Mouse (Mus musculus): ENCODE measurements at regions not wholly inside any gene's neighbourhood (a gene's known extent, or its start where the extent isn't known, plus 50 kb on each side); places are given as distances from the start of the nearest gene placed in this dataset.

DNA sequence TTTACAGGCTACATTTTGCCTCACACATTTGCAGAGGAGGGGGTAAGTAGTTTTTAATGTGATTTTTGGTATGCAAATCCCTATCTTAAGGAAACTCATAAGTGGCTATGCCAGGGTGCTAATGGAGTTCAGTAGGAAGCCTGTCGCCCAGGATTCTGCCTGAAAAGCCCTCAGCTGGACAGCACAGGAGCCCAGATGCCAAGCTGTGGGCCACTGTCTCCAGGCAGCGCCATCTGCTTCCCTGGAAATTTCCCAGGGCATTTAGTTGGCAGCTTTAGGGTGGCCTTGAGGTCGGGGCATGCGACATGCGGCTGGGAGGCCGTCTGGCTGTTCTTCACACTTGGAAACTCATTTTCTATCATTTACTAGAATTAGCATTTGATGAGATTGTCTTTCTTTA is 127.3 kb upstream of the Prr30 start:
- Histone ChIP-seq H3K9me3 (replicated peaks; ENCODE audit: low read length) (no peaks in the 10 kb centered on the region), H3K36me3 (replicated peaks in 1 of 2; ENCODE audit: control insufficient read depth in 1 of 2, insufficient read depth in 1 of 2, low read length in 1 of 2) (no peaks in the 10 kb centered on the region), H3K4me1 (ENCODE audit: control insufficient read depth in 1 of 2, insufficient read depth in 2 of 2) (no peaks in the 10 kb centered on the region), H3K79me2 (replicated peaks; ENCODE audit: control insufficient read depth, extremely low read depth, insufficient read depth, poor library complexity, severe bottlenecking) (no peaks in the 10 kb centered on the region), H3K27me3 (replicated peaks) (no peaks in the 10 kb centered on the region), H3K27ac (ENCODE audit: insufficient read depth, low read depth) (no peak overlapping the region), H3K9ac (ENCODE audit: insufficient read depth, low read depth) (no peak overlapping the region), H3K4me3 (replicated peaks in 1 of 3; ENCODE audit: low read depth in 2 of 3, low read length in 2 of 3, poor library complexity in 1 of 3) (no peak overlapping the region), H3K4me2 (ENCODE audit: insufficient read depth, low read depth, poor library complexity, severe bottlenecking) (no peak overlapping the region)
- in situ Hi-C loops (cut with MboI; ENCODE audit: low pct_ligation_motif_present, low pct_unique_long_range_greater_than_20kb, low sequenced_read_pairs): no loop called here
- dilution Hi-C loops (cut with MboI; ENCODE audit: extremely low pct_ligation_motif_present, extremely low pct_unique_long_range_greater_than_20kb, low sequenced_read_pairs): no loop called here
- no peak for DNase-seq (ENCODE audit: extremely low read depth)
- TF ChIP-seq MAFK (IDR thresholded peaks at IDR 0.05; ENCODE audit: insufficient replicate concordance, low read length): no peak
- no peak for TF ChIP-seq PAX5 (IDR thresholded peaks at IDR 0.05; ENCODE audit: low read length)
- no peak for TF ChIP-seq JUND (conservative IDR thresholded peaks at IDR 0.05; ENCODE audit: low read depth, low read length)
- TF ChIP-seq SIN3A (IDR thresholded peaks at IDR 0.05; ENCODE audit: low read length): no peak
- TF ChIP-seq USF1 (IDR thresholded peaks at IDR 0.05; ENCODE audit: low read depth, low read length): no peak
- no peak for TF ChIP-seq ZNF384 (IDR thresholded peaks at IDR 0.05; ENCODE audit: low read depth, low read length)
- no peak for TF ChIP-seq ZKSCAN1 (IDR thresholded peaks at IDR 0.05; ENCODE audit: borderline replicate concordance, low read depth, low read length)
- no peak for TF ChIP-seq RCOR1 (conservative IDR thresholded peaks at IDR 0.05; ENCODE audit: low read depth, low read length)
- TF ChIP-seq CHD1 (IDR thresholded peaks at IDR 0.05; ENCODE audit: low read depth, low read length): no peak
- no peak for TF ChIP-seq ZC3H11A (IDR thresholded peaks at IDR 0.05; ENCODE audit: low read depth, low read length)
- no peak for TF ChIP-seq MYC (IDR thresholded peaks at IDR 0.05; ENCODE audit: low read depth, low read length)
- TF ChIP-seq IRF4 (IDR thresholded peaks at IDR 0.05; ENCODE audit: low read depth, low read length): no peak
- no peak for TF ChIP-seq MXI1 (IDR thresholded peaks at IDR 0.05; ENCODE audit: low read depth, low read length)
- TF ChIP-seq E2F4 (IDR thresholded peaks at IDR 0.05; ENCODE audit: insufficient replicate concordance, low read depth, low read length): no peak
- TF ChIP-seq GABPA (IDR thresholded peaks at IDR 0.05; ENCODE audit: insufficient replicate concordance, low read depth, low read length): no peak
- no peak for TF ChIP-seq USF2 (conservative IDR thresholded peaks at IDR 0.05; ENCODE audit: low read depth, low read length)
- TF ChIP-seq TBP (conservative IDR thresholded peaks at IDR 0.05; ENCODE audit: low read depth, low read length): no peak
- TF ChIP-seq POLR2AphosphoS2 (IDR thresholded peaks at IDR 0.05; ENCODE audit: low read depth, low read length): no peak
- TF ChIP-seq KAT2A (IDR thresholded peaks at IDR 0.05; ENCODE audit: insufficient replicate concordance, low read length): no peak
- no peak for TF ChIP-seq MEF2A (IDR thresholded peaks at IDR 0.05; ENCODE audit: borderline replicate concordance, low read depth, low read length)

- H3K36me3 ChIP-seq (replicated peaks in 1 of 2; ENCODE audit: control insufficient read depth in 1 of 2, insufficient read depth in 1 of 2, low read length in 1 of 2): no peaks in the 10 kb centered on the region
- TF ChIP-seq JUN (IDR thresholded peaks at IDR 0.05; ENCODE audit: insufficient read depth, low read depth, low read length) (no peak), POLR2A (IDR thresholded peaks at IDR 0.05; ENCODE audit: low read depth, low read length) (no peak), NRF1 (IDR thresholded peaks at IDR 0.05; ENCODE audit: low read depth, low read length) (no peak), GABPA (IDR thresholded peaks at IDR 0.05; ENCODE audit: insufficient replicate concordance, low read depth, low read length) (no peak), SMC3 (IDR thresholded peaks at IDR 0.05; ENCODE audit: low read depth, low read length) (no peak), MAZ (IDR thresholded peaks at IDR 0.05; ENCODE audit: low read depth, low read length) (no peak), TCF12 (IDR thresholded peaks at IDR 0.05; ENCODE audit: low read depth, low read length) (no peak)
- no peaks in the 10 kb centered on the region for H3K4me1 ChIP-seq (ENCODE audit: control insufficient read depth in 1 of 2, insufficient read depth in 2 of 2)
- dilution Hi-C loops (cut with MboI; ENCODE audit: extremely low pct_ligation_motif_present, extremely low pct_unique_long_range_greater_than_20kb, low sequenced_read_pairs) (no loop called here), in situ Hi-C loops (cut with MboI; ENCODE audit: low pct_ligation_motif_present, low pct_unique_long_range_greater_than_20kb, low sequenced_read_pairs) (no loop called here)
- H3K79me2 ChIP-seq (replicated peaks; ENCODE audit: control insufficient read depth, extremely low read depth, insufficient read depth, poor library complexity, severe bottlenecking): no peaks in the 10 kb centered on the region
- no peak overlapping the region for H3K4me2 ChIP-seq (ENCODE audit: insufficient read depth, low read depth, poor library complexity, severe bottlenecking)
- no peak overlapping the region for H3K27ac ChIP-seq (ENCODE audit: insufficient read depth, low read depth)
- no peaks in the 10 kb centered on the region for H3K27me3 ChIP-seq (replicated peaks)
- no peak overlapping the region for H3K9ac ChIP-seq (ENCODE audit: insufficient read depth, low read depth)
- H3K9me3 ChIP-seq (replicated peaks; ENCODE audit: low read length): no peaks in the 10 kb centered on the region
- H3K4me3 ChIP-seq (replicated peaks in 1 of 3; ENCODE audit: low read depth in 2 of 3, low read length in 2 of 3, poor library complexity in 1 of 3): no peak overlapping the region
- DNase-seq (ENCODE audit: extremely low read depth): no peak
Measured at GRCm38 (mm10) chr14:101326477-101326941, 126.4 kb upstream of the Prr30 start.

Data from CH12.LX (cell line).